Mouse (Mus musculus): Measurements from ENCODE around the gene Gm28048. TPM values are rescaled to one million over a fixed set of nuclear protein-coding genes. Genes with fewer than 3 reads are reported as not detected.

The Gm28048 gene
- polyA plus RNA-seq, 1 experiment from 2014 or later = 3.0 TPM

- WGBS = under 1% methylated on average over 40 of the region's 40 CpGs
- Histone ChIP-seq H3K27me3 (ENCODE audit: low read depth, poor library complexity, severe bottlenecking) (0 out of 2 replicates have a peak, but pooled peaks cover 9% of the 10 kb centered on the region), H3K4me1 (peaks cover 11% of the 10 kb centered on the region), H3K4me3 (peak overlapping the region; percentile 69), H3K36me3 (peaks cover 22% of the 10 kb centered on the region), H3K27ac (replicated peaks) (peak overlapping the region; percentile 90), H3K9me3 (replicated peaks) (no peaks in the 10 kb centered on the region)
- DNase-seq (ENCODE audit: low spot score) = peak; percentile 90
These were observed 26.4 kb upstream of the Gm28048 start for GRCm38 (mm10) chr11:23008181-23008823.

GRCm38 (mm10) chr11:23007481-23008180 lies 25.7 kb upstream of the Gm28048 start, which contains the start of gene Fam161a:
Gene Fam161a (plus strand): TSS chr11:23007531.
- peaks cover 28% of the 10 kb centered on the region for H3K36me3 ChIP-seq
- H3K4me3 ChIP-seq = peak within 1 kb of the TSS; percentile 69
- peak; percentile 76 for DNase-seq (ENCODE audit: low spot score)
- peaks cover 11% of the 10 kb centered on the region for H3K4me1 ChIP-seq
- WGBS = under 1% methylated on average over 22 of the region's 22 CpGs
- H3K27me3 ChIP-seq (ENCODE audit: low read depth, poor library complexity, severe bottlenecking) = 0 out of 2 replicates have a peak, but pooled peaks cover 9% of the 10 kb centered on the region
- no peaks in the 10 kb centered on the region for H3K9me3 ChIP-seq (replicated peaks)
- peak within 1 kb of the TSS; percentile 90 for H3K27ac ChIP-seq (replicated peaks)

- H3K4me3 ChIP-seq = peak overlapping the region; percentile 69
- peaks cover 33% of the 10 kb centered on the region for H3K36me3 ChIP-seq
- H3K27me3 ChIP-seq (ENCODE audit: low read depth, poor library complexity, severe bottlenecking) = 0 out of 2 replicates have a peak, but pooled peaks cover 9% of the 10 kb centered on the region
- WGBS = 7% methylated on average over 6 of the region's 6 CpGs
- no peaks in the 10 kb centered on the region for H3K9me3 ChIP-seq (replicated peaks)
- H3K27ac ChIP-seq (replicated peaks) = peak overlapping the region; percentile 90
- DNase-seq (ENCODE audit: low spot score) = no peak
- peaks cover 11% of the 10 kb centered on the region for H3K4me1 ChIP-seq
These were observed 25.2 kb upstream of the Gm28048 start for GRCm38 (mm10) chr11:23007166-23007480.

GRCm38 (mm10) chr11:23005276-23005675 lies 23.4 kb upstream of the Gm28048 start:
- Histone ChIP-seq H3K27me3 (ENCODE audit: low read depth, poor library complexity, severe bottlenecking) (0 out of 2 replicates have a peak, but pooled peaks cover 9% of the 10 kb centered on the region), H3K9me3 (replicated peaks) (no peaks in the 10 kb centered on the region), H3K4me1 (peaks cover 11% of the 10 kb centered on the region), H3K4me3 (no peak overlapping the region), H3K27ac (replicated peaks) (no peak overlapping the region), H3K36me3 (peaks cover 52% of the 10 kb centered on the region)
- 93% methylated on average over 1 of the region's 1 CpGs for WGBS
- no peak for DNase-seq (ENCODE audit: low spot score)

- 87% methylated on average over 1 of the region's 1 CpGs for WGBS
- Histone ChIP-seq H3K9me3 (replicated peaks) (no peaks in the 10 kb centered on the region), H3K4me3 (no peak overlapping the region), H3K36me3 (peaks cover 100% of the 10 kb centered on the region), H3K27me3 (ENCODE audit: low read depth, poor library complexity, severe bottlenecking) (no peaks in the 10 kb centered on the region), H3K4me1 (no peaks in the 10 kb centered on the region), H3K27ac (replicated peaks) (no peak overlapping the region)
- no peak for DNase-seq (ENCODE audit: low spot score)
These were observed 16.4 kb upstream of the Gm28048 start for GRCm38 (mm10) chr11:22998308-22998707.

GRCm38 (mm10) chr11:22995461-22995860 lies 13.6 kb upstream of the Gm28048 start:
- peaks cover 15% of the 10 kb centered on the region for H3K4me1 ChIP-seq

GRCm38 (mm10) chr11:22994271-22994670 lies 12.4 kb upstream of the Gm28048 start:
- Histone ChIP-seq H3K4me1 (peaks cover 17% of the 10 kb centered on the region), H3K27ac (replicated peaks) (no peak overlapping the region), H3K36me3 (peaks cover 69% of the 10 kb centered on the region), H3K4me3 (no peak overlapping the region), H3K27me3 (ENCODE audit: low read depth, poor library complexity, severe bottlenecking) (no peaks in the 10 kb centered on the region), H3K9me3 (replicated peaks) (no peaks in the 10 kb centered on the region)
- WGBS = 96% methylated on average over 2 of the region's 2 CpGs
- DNase-seq (ENCODE audit: low spot score) = no peak

More at GRCm38 (mm10) chr11:22995461-22995860, 13.6 kb upstream of the Gm28048 start:
- Histone ChIP-seq H3K27me3 (ENCODE audit: low read depth, poor library complexity, severe bottlenecking) (no peaks in the 10 kb centered on the region), H3K36me3 (peaks cover 81% of the 10 kb centered on the region), H3K9me3 (replicated peaks) (no peaks in the 10 kb centered on the region), H3K4me3 (no peak overlapping the region), H3K27ac (replicated peaks) (no peak overlapping the region)
- 93% methylated on average over 4 of the region's 4 CpGs for WGBS
- DNase-seq (ENCODE audit: low spot score) = no peak

GRCm38 (mm10) chr11:22991218-22991835 lies 9.4 kb upstream of the Gm28048 start:
- H3K27me3 ChIP-seq (ENCODE audit: low read depth, poor library complexity, severe bottlenecking) = no peaks in the 10 kb centered on the region
- WGBS = 15% methylated on average over 14 of the region's 14 CpGs
- no peak for DNase-seq (ENCODE audit: low spot score)
- peaks cover 17% of the 10 kb centered on the region for H3K4me1 ChIP-seq
- H3K9me3 ChIP-seq (replicated peaks) = no peaks in the 10 kb centered on the region
- peak overlapping the region; percentile 97 for H3K4me3 ChIP-seq
- H3K27ac ChIP-seq (replicated peaks) = peak overlapping the region; percentile 97
- H3K36me3 ChIP-seq = peaks cover 39% of the 10 kb centered on the region

GRCm38 (mm10) chr11:22990393-22991126 lies 8.7 kb upstream of the Gm28048 start, which contains the start of gene Cct4:
Gene Cct4 (plus strand): TSS chr11:22990519.
- no peaks in the 10 kb centered on the region for H3K9me3 ChIP-seq (replicated peaks)
- peaks cover 32% of the 10 kb centered on the region for H3K36me3 ChIP-seq
- H3K4me3 ChIP-seq = peak within 1 kb of the TSS; percentile 97
- peak; percentile 95 for DNase-seq (ENCODE audit: low spot score)
- H3K4me1 ChIP-seq = peaks cover 17% of the 10 kb centered on the region
- H3K27ac ChIP-seq (replicated peaks) = peak within 1 kb of the TSS; percentile 97
- WGBS = under 1% methylated on average over 66 of the region's 66 CpGs
- H3K27me3 ChIP-seq (ENCODE audit: low read depth, poor library complexity, severe bottlenecking) = no peaks in the 10 kb centered on the region

- no peaks in the 10 kb centered on the region for H3K27me3 ChIP-seq (ENCODE audit: low read depth, poor library complexity, severe bottlenecking)
- H3K4me3 ChIP-seq = peak overlapping the region; percentile 97
- H3K36me3 ChIP-seq = peaks cover 24% of the 10 kb centered on the region
- DNase-seq (ENCODE audit: low spot score) = no peak
- WGBS = 54% methylated on average over 1 of the region's 1 CpGs
- no peaks in the 10 kb centered on the region for H3K9me3 ChIP-seq (replicated peaks)
- H3K27ac ChIP-seq (replicated peaks) = peak overlapping the region; percentile 97
- H3K4me1 ChIP-seq = peaks cover 17% of the 10 kb centered on the region
These were observed 7.9 kb upstream of the Gm28048 start for GRCm38 (mm10) chr11:22989786-22990185.

- Histone ChIP-seq H3K36me3 (0 out of 2 replicates have a peak, but pooled peaks cover 2% of the 10 kb centered on the region), H3K27ac (replicated peaks) (no peak overlapping the region), H3K4me1 (peaks cover 17% of the 10 kb centered on the region), H3K27me3 (ENCODE audit: low read depth, poor library complexity, severe bottlenecking) (no peaks in the 10 kb centered on the region), H3K9me3 (replicated peaks) (no peaks in the 10 kb centered on the region), H3K4me3 (no peak overlapping the region)
- no peak for DNase-seq (ENCODE audit: low spot score)
- 62% methylated on average over 2 of the region's 2 CpGs for WGBS
These were observed 5.5 kb upstream of the Gm28048 start for GRCm38 (mm10) chr11:22987357-22987756.

GRCm38 (mm10) chr11:22985510-22985909 lies 3.6 kb upstream of the Gm28048 start:
- WGBS = 84% methylated on average over 3 of the region's 3 CpGs

More at GRCm38 (mm10) chr11:22985510-22985909, 3.6 kb upstream of the Gm28048 start:
- Histone ChIP-seq H3K27ac (replicated peaks) (no peak overlapping the region), H3K4me3 (no peak overlapping the region), H3K4me1 (peaks cover 16% of the 10 kb centered on the region), H3K9me3 (replicated peaks) (no peaks in the 10 kb centered on the region), H3K27me3 (ENCODE audit: low read depth, poor library complexity, severe bottlenecking) (no peaks in the 10 kb centered on the region), H3K36me3 (no peaks in the 10 kb centered on the region)
- no peak for DNase-seq (ENCODE audit: low spot score)
